Mouse (Mus musculus): ENCODE data around the gene Slc7a6os. TPM values are rescaled to one million over a fixed set of nuclear protein-coding genes. Genes with fewer than 3 reads are reported as not detected.

The Slc7a6os gene
- polyA plus RNA-seq, 1 experiment from 2014 or later, result 18.8 TPM

- Histone ChIP-seq H3K4me1 (replicated peaks; ENCODE audit: control insufficient read depth, insufficient read depth) (no peaks in the 10 kb centered on the region), H3K4me3 (ENCODE audit: low read depth, low read length) (peak overlapping the region; percentile 69), H3K27me3 (ENCODE audit: control insufficient read depth, insufficient read depth, low read length) (no peaks in the 10 kb centered on the region), H3K36me3 (ENCODE audit: control insufficient read depth, insufficient read depth, low read length) (no peaks in the 10 kb centered on the region), H3K9me3 (ENCODE audit: control insufficient read depth, low read length) (no peaks in the 10 kb centered on the region), H3K9ac (ENCODE audit: low read length) (no peak overlapping the region), H3K4me2 (replicated peaks; ENCODE audit: low read depth) (peak overlapping the region; percentile 78), H3K27ac (replicated peaks) (no peak overlapping the region)
- ATAC-seq (ENCODE audit: low FRiP score, low TSS enrichment) (no peak), DNase-seq (ENCODE audit: low spot score) (no peak)
- TF ChIP-seq EP300 (optimal IDR thresholded peaks at IDR 0.05) (no peak), CTCF (IDR thresholded peaks at IDR 0.05; ENCODE audit: low read depth) (no peak)
- 60% methylated on average over 9 of the region's 9 CpGs for WGBS
These were observed 59.7 kb downstream of the Slc7a6os start for GRCm38 (mm10) chr8:106151041-106151440.

Other genes with a start within 250 kb of the Slc7a6os start
- gene Slc12a4, start 244.8 kb downstream of the Slc7a6os start, polyA plus RNA-seq (2015; fragmentation: Nextera tagmentation; extraction: Ambion mirVana), result 12.8 and 14.1 TPM in 2 replicates
- not detected in 2 replicates for gene Dpep3, start 231.5 kb downstream of the Slc7a6os start, polyA plus RNA-seq (2015; fragmentation: Nextera tagmentation; extraction: Ambion mirVana)
- 8.1 and 8.3 TPM in 2 replicates for gene Dus2, start 219.6 kb downstream of the Slc7a6os start, polyA plus RNA-seq (2015; fragmentation: Nextera tagmentation; extraction: Ambion mirVana)
- gene Dpep2nb, start 205.0 kb downstream of the Slc7a6os start, polyA plus RNA-seq (2015; fragmentation: Nextera tagmentation; extraction: Ambion mirVana), result not detected in 2 replicates
- gene Ddx28, start 199.1 kb downstream of the Slc7a6os start, polyA plus RNA-seq (2015; fragmentation: Nextera tagmentation; extraction: Ambion mirVana), result 9.2 and 10.0 TPM in 2 replicates
- 2.5 TPM in 2 replicates for gene Nfatc3, start 152.1 kb downstream of the Slc7a6os start, polyA plus RNA-seq (2015; fragmentation: Nextera tagmentation; extraction: Ambion mirVana)
- 38.9 and 48.0 TPM in 2 replicates for gene Esrp2, start 74.0 kb downstream of the Slc7a6os start, polyA plus RNA-seq (2015; fragmentation: Nextera tagmentation; extraction: Ambion mirVana)
- gene Pla2g15, start 60.5 kb downstream of the Slc7a6os start, polyA plus RNA-seq (2015; fragmentation: Nextera tagmentation; extraction: Ambion mirVana), result 5.6 and 5.7 TPM in 2 replicates
- 24.3 and 25.8 TPM in 2 replicates for gene Slc7a6, start 42.1 kb downstream of the Slc7a6os start, polyA plus RNA-seq (2015; fragmentation: Nextera tagmentation; extraction: Ambion mirVana)
- gene Prmt7, start within 50 bp of the Slc7a6os start, polyA plus RNA-seq (2015; fragmentation: Nextera tagmentation; extraction: Ambion mirVana), result 21.9 and 22.1 TPM in 2 replicates
- 47.6 and 47.7 TPM in 2 replicates for gene Smpd3, start 127.1 kb upstream of the Slc7a6os start, polyA plus RNA-seq (2015; fragmentation: Nextera tagmentation; extraction: Ambion mirVana)
- 8.6 and 8.8 TPM in 2 replicates for gene Zfp90, start 204.4 kb upstream of the Slc7a6os start, polyA plus RNA-seq (2015; fragmentation: Nextera tagmentation; extraction: Ambion mirVana)

Measured in stomach, postnatal 0 days (tissue).